Mouse (Mus musculus): Measurements from ENCODE around the gene Ptpn13. TPM values are rescaled to one million over a fixed set of nuclear protein-coding genes. Genes with fewer than 3 reads are reported as not detected.

Gene Ptpn13
- polyA plus RNA-seq, 1 experiment from 2014 or later: 10.8 TPM

DNA sequence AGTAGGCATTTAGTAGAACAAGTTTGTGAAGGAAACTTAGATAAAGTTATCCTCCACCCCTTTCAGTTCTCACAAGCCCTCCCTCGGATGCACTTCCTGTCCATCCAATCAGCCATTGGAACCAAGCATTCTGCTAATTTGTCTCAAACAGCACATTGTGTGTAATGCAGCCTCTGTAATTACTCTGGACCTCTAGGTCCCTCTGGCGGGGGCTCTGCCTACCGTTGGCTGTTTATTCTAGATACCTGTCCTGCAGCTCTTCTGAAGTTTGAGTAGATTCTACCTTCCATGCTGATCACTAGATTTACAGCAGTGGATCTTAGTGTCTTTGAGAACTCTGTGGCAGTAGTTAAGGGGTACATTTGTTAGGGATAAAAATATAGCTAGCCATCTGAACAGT is 109.5 kb downstream of the Ptpn13 start:
- H3K27ac ChIP-seq: no peak overlapping the region
- no peak overlapping the region for H3K4me3 ChIP-seq
- peaks cover 12% of the 10 kb centered on the region for H3K27me3 ChIP-seq
- H3K9ac ChIP-seq: no peak overlapping the region
- no peak overlapping the region for H3K4me2 ChIP-seq (replicated peaks)
- no peaks in the 10 kb centered on the region for H3K4me1 ChIP-seq
- no peak for ATAC-seq (ENCODE audit: low FRiP score, low read depth)
- WGBS: 74% methylated on average over 3 of the region's 3 CpGs
- peaks cover 17% of the 10 kb centered on the region for H3K36me3 ChIP-seq
- H3K9me3 ChIP-seq: no peaks in the 10 kb centered on the region

DNA sequence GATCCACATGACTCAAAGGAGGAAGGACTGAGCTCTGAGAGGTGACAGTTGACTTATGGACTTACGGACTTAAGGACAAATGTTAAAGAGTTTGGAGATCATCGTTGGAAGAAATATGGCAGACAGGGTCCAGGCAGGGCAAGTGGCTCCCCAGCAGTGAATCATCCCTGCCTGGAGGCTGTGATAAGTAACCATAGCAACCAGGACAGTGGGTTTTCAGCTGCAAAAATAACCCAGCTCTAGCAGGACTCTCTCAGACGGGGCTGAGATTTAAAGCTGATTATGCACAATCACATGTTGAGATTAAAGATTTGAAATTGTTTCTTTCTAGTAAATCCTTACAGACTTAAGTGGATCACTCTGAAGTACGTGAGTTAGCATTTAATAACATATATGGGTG is 112.4 kb downstream of the Ptpn13 start:
- no peak for ATAC-seq (ENCODE audit: low FRiP score, low read depth)
- H3K4me3 ChIP-seq: no peak overlapping the region
- WGBS: 79% methylated on average over 4 of the region's 4 CpGs
- H3K36me3 ChIP-seq: peaks cover 8% of the 10 kb centered on the region
- no peak overlapping the region for H3K9ac ChIP-seq
- H3K27me3 ChIP-seq: peaks cover 26% of the 10 kb centered on the region
- H3K9me3 ChIP-seq: no peaks in the 10 kb centered on the region
- H3K4me2 ChIP-seq (replicated peaks): no peak overlapping the region
- H3K27ac ChIP-seq: no peak overlapping the region
- peaks cover 13% of the 10 kb centered on the region for H3K4me1 ChIP-seq

DNA sequence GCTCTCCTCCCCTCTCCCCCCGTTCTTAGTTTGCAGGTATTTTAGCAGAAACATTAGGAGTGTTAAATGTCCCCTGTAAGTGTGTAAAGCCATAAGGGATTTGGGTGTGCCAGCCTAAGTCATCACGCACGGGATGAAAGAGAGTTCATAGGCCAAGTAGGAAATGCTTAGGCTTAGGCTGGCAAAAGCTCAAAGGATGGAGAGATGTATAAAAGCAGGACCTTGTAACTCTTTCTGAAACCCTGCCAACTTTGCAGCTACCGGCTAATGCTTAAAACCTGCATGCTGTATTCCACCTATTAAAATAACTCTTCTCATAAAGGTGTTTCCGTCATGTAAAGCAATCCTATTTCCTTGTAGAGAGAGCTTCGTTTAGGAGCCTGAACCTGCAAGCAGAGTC is 115.6 kb downstream of the Ptpn13 start:
- Histone ChIP-seq H3K4me3 (no peak overlapping the region), H3K4me1 (peaks cover 18% of the 10 kb centered on the region), H3K27me3 (peaks cover 37% of the 10 kb centered on the region), H3K9ac (no peak overlapping the region), H3K4me2 (replicated peaks) (peak overlapping the region; percentile 48), H3K9me3 (no peaks in the 10 kb centered on the region), H3K27ac (no peak overlapping the region), H3K36me3 (peaks cover 8% of the 10 kb centered on the region)
- WGBS: 28% methylated on average over 6 of the region's 6 CpGs
- ATAC-seq (ENCODE audit: low FRiP score, low read depth): peak; percentile 64

DNA sequence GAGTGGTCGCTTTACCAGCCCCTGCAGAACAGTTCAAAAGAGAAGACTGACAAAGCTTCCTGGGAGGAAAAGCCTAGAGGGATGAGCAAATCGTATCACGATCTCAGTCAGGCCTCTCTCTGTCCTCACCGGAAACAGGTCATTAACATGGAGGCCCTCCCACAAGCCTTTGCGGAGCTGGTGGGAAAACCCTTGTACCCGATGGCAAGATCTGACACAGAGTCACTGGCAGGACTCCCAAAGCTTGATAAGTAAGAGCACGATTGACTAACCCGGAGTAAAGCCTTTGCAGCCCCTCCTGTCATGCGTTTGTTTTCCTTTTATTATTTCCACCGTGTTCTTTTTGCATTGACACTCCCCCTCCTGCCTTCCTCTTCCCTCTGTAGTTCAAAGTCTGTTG is 116.1 kb downstream of the Ptpn13 start:
- WGBS: 64% methylated on average over 10 of the region's 10 CpGs
- no peak overlapping the region for H3K27ac ChIP-seq
- peaks cover 8% of the 10 kb centered on the region for H3K36me3 ChIP-seq
- ATAC-seq (ENCODE audit: low FRiP score, low read depth): no peak
- no peak overlapping the region for H3K9ac ChIP-seq
- H3K4me3 ChIP-seq: no peak overlapping the region
- peaks cover 37% of the 10 kb centered on the region for H3K27me3 ChIP-seq
- H3K4me1 ChIP-seq: peaks cover 18% of the 10 kb centered on the region
- no peaks in the 10 kb centered on the region for H3K9me3 ChIP-seq
- peak overlapping the region; percentile 48 for H3K4me2 ChIP-seq (replicated peaks)

DNA sequence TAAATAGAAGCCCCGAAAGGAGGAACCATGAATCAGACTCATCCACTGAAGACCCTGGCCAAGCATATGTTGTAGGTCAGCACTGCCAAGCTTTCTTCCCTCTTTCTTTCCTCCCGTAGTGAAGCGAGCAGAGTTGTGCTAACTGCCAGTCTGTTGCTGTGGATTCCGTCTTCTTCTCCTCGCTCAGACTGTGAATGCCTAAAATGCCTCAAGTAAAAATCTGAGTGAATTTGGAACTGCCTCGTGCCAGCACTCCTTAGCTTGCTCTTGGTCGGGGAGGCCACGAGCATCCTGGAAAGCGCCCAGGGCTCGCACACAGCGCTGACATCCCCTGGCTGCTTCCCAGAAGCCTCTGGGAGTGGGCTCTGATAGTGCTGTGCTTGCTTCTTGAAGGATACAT is 116.5 kb downstream of the Ptpn13 start:
- H3K9me3 ChIP-seq: no peaks in the 10 kb centered on the region
- peaks cover 8% of the 10 kb centered on the region for H3K36me3 ChIP-seq
- no peak for ATAC-seq (ENCODE audit: low FRiP score, low read depth)
- no peak overlapping the region for H3K4me2 ChIP-seq (replicated peaks)
- peaks cover 37% of the 10 kb centered on the region for H3K27me3 ChIP-seq
- H3K27ac ChIP-seq: no peak overlapping the region
- WGBS: 84% methylated on average over 11 of the region's 11 CpGs
- no peak overlapping the region for H3K4me3 ChIP-seq
- H3K4me1 ChIP-seq: peaks cover 18% of the 10 kb centered on the region
- no peak overlapping the region for H3K9ac ChIP-seq

DNA sequence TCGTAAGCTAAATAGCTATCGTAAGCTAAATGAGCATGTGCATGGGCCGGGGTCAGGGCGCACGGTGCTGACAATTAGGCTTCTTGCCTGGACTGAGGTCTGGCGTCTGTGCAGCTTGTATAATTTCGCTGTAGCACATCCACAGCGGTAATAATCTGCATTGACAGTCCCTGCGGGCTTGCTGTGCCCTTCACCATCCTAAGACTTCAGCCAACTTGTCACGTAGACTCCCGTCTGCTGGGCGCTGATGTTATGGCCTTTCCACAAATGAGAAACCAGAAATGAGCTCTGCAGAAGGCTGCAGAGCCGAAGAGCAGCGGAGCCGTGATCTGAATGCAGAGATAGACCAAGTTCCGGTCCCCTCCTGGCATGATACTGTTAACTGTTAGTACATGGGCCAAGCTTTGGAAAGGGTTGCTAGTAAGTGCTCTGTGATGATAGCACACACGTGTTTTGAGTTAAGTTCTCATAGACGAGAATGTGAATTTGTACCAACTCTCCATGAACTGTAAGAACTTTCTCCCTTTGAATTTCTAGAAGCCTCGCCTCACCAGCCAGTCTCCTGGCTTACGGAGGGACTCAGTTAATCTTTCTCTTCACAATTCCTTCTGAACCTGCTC is 120.5 kb downstream of the Ptpn13 start:
- H3K27ac ChIP-seq: no peak overlapping the region
- peaks cover 25% of the 10 kb centered on the region for H3K27me3 ChIP-seq
- H3K36me3 ChIP-seq: no peaks in the 10 kb centered on the region
- H3K4me2 ChIP-seq (replicated peaks): no peak overlapping the region
- 72% methylated on average over 20 of the region's 20 CpGs for WGBS
- H3K9me3 ChIP-seq: no peaks in the 10 kb centered on the region
- H3K9ac ChIP-seq: no peak overlapping the region
- H3K4me3 ChIP-seq: no peak overlapping the region
- H3K4me1 ChIP-seq: peaks cover 16% of the 10 kb centered on the region
- ATAC-seq (ENCODE audit: low FRiP score, low read depth): peak; percentile 48; the same call in 1 of the 2 replicates

DNA sequence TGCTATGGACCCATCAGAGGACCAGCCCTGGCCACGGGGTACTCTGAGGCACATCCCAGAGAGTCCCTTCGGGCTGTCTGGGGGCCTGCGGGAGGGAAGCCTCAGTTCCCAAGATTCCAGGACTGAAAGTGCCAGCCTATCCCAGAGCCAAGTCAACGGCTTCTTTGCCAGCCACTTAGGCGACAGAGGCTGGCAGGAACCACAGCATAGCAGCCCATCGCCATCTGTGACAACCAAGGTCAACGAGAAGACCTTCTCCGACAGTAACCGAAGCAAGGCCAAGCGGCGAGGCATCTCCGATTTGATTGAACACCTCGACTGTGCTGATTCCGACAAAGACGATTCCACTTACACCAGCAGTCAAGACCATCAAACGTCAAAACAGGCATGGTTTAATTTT is 129.8 kb downstream of the Ptpn13 start:
- H3K9me3 ChIP-seq: no peaks in the 10 kb centered on the region
- no peaks in the 10 kb centered on the region for H3K4me1 ChIP-seq
- WGBS: 92% methylated on average over 16 of the region's 16 CpGs
- H3K9ac ChIP-seq: no peak overlapping the region
- peaks cover 38% of the 10 kb centered on the region for H3K36me3 ChIP-seq
- no peak overlapping the region for H3K4me3 ChIP-seq
- no peak overlapping the region for H3K27ac ChIP-seq
- no peaks in the 10 kb centered on the region for H3K27me3 ChIP-seq
- H3K4me2 ChIP-seq (replicated peaks): no peak overlapping the region
- ATAC-seq (ENCODE audit: low FRiP score, low read depth): no peak

DNA sequence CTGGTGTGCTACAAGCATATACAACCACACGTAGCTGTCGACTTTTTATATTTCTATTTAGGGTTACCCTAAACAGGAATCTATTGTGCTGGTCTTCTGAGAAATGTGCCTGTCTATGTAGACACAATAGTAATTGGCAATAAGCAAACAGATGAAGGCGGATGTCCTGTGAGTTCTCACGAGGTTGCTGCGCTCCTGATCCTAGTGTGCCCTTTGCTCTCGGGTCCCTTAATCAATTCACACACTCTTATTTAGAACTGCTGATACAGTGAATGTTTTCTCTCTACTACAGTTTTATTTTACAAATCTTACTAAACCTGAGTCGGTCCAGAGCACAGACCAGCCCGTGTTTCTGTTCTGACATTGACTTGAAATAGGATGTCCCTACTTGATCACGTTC is 135.6 kb downstream of the Ptpn13 start:
- H3K27ac ChIP-seq: no peak overlapping the region
- 90% methylated on average over 9 of the region's 9 CpGs for WGBS

DNA sequence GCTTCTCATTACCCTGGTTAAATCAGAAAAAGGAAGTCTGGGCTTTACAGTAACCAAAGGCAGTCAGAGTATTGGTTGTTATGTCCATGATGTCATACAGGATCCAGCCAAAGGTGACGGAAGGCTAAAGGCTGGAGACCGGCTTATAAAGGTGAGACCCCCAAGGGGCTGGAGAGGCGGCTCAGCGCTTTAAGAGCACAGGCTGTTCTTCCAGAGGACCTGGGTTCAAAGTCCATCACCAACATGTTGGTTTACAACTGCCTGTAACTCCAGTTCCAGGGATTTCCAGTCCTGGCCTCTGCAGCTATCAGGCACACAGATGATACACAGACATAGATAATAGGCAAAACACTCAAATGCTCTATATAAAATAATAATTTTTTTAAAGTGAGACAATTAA is 143.0 kb downstream of the Ptpn13 start:
- H3K9ac ChIP-seq: no peak overlapping the region
- H3K36me3 ChIP-seq: peaks cover 25% of the 10 kb centered on the region
- H3K4me2 ChIP-seq (replicated peaks): no peak overlapping the region
- WGBS: 86% methylated on average over 4 of the region's 4 CpGs
- ATAC-seq (ENCODE audit: low FRiP score, low read depth): no peak
- no peaks in the 10 kb centered on the region for H3K4me1 ChIP-seq
- H3K4me3 ChIP-seq: no peak overlapping the region
- H3K27ac ChIP-seq: no peak overlapping the region
- no peaks in the 10 kb centered on the region for H3K9me3 ChIP-seq
- H3K27me3 ChIP-seq: no peaks in the 10 kb centered on the region

More for the DNA sequence above, 135.6 kb downstream of the Ptpn13 start:
- H3K4me2 ChIP-seq (replicated peaks): no peak overlapping the region
- H3K4me1 ChIP-seq: no peaks in the 10 kb centered on the region
- H3K36me3 ChIP-seq: peaks cover 53% of the 10 kb centered on the region
- H3K27me3 ChIP-seq: no peaks in the 10 kb centered on the region
- no peak for ATAC-seq (ENCODE audit: low FRiP score, low read depth)
- H3K9ac ChIP-seq: no peak overlapping the region
- 0 out of 2 replicates have a peak, but pooled peaks cover 4% of the 10 kb centered on the region for H3K9me3 ChIP-seq
- H3K4me3 ChIP-seq: no peak overlapping the region

DNA sequence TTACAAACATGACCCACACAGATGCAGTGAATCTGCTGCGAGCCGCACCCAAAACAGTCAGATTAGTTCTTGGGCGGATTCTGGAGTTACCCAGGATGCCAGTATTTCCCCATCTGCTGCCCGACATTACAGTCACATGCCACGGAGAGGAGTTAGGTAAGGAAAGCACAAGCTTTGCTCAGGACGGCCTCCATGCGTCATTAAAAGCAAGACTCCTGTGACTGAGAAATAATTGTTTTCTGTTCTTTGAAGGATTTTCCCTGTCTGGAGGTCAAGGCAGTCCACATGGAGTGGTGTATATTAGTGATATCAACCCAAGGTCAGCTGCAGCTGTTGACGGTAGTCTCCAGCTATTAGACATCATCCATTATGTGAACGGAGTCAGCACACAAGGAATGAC is 144.5 kb downstream of the Ptpn13 start:
- no peaks in the 10 kb centered on the region for H3K27me3 ChIP-seq
- peaks cover 18% of the 10 kb centered on the region for H3K36me3 ChIP-seq
- no peak for ATAC-seq (ENCODE audit: low FRiP score, low read depth)
- no peak overlapping the region for H3K4me3 ChIP-seq
- H3K27ac ChIP-seq: no peak overlapping the region
- H3K4me1 ChIP-seq: no peaks in the 10 kb centered on the region
- no peak overlapping the region for H3K4me2 ChIP-seq (replicated peaks)
- H3K9me3 ChIP-seq: no peaks in the 10 kb centered on the region
- H3K9ac ChIP-seq: no peak overlapping the region
- 89% methylated on average over 9 of the region's 9 CpGs for WGBS

DNA sequence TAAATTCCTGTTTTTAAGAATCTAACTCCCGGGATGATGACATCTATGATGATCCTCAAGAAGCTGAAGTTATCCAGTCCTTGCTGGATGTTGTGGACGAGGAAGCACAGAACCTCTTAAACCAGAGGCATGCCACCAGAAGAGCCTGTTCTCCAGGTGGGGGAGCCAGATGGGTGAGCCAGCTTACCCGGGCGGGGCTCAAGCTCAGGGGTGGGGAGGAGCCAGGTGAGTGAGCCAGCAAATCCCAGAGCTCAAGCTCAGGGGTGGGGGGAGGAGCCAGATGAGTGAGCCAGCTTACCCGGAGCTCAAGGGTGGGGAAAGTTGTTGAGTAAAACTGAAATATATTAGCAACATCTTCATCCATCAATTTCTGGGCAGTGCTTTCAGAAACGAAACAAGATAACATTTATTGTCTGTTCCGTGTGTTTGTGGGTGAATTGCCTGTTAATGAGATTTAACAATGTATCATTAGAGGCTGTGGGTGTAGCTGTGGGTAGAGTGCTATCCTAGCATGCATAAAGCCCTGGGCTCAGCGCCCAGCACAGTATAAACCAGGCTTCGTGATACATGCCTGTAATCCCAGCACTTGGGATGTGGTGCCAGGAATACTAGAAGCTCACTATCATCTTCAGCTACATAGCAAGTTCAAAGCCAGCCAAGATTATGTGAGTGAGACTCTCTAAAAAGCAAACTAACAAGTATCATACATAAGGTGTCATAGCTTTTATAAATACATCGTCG is 154.9 kb downstream of the Ptpn13 start:
- WGBS: 65% methylated on average over 11 of the region's 11 CpGs
- H3K9ac ChIP-seq: no peak overlapping the region
- no peaks in the 10 kb centered on the region for H3K4me1 ChIP-seq
- ATAC-seq (ENCODE audit: low FRiP score, low read depth): no peak; the same call in 1 of the 2 replicates
- peaks cover 9% of the 10 kb centered on the region for H3K36me3 ChIP-seq
- no peak overlapping the region for H3K4me3 ChIP-seq
- H3K27me3 ChIP-seq: no peaks in the 10 kb centered on the region
- no peak overlapping the region for H3K27ac ChIP-seq
- no peak overlapping the region for H3K4me2 ChIP-seq (replicated peaks)
- H3K9me3 ChIP-seq: no peaks in the 10 kb centered on the region

DNA sequence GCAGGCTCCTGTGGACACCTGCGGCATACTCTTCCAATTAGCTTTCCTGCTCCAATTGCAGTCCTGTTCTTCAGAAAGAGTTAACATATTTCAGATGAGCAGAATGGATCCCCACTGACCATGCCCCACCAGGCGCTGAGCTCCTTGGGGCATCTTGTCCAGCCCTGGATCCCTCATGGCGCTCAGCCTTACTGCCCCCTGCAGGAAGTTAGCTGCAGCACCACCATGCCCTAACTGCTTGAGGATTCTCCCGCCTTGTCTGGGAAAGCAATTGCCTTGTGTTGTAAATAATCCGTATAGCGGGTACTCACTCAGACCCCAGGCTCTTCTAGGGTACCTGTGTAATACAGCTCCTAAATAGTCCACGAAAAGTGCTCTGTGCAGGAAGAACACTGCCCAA is 162.2 kb downstream of the Ptpn13 start:
- Histone ChIP-seq H3K9me3 (no peaks in the 10 kb centered on the region), H3K4me2 (replicated peaks) (no peak overlapping the region), H3K4me1 (no peaks in the 10 kb centered on the region), H3K36me3 (peaks cover 20% of the 10 kb centered on the region), H3K27me3 (no peaks in the 10 kb centered on the region), H3K9ac (no peak overlapping the region), H3K27ac (no peak overlapping the region), H3K4me3 (no peak overlapping the region)
- no peak for ATAC-seq (ENCODE audit: low FRiP score, low read depth)
- WGBS: 72% methylated on average over 7 of the region's 7 CpGs

DNA sequence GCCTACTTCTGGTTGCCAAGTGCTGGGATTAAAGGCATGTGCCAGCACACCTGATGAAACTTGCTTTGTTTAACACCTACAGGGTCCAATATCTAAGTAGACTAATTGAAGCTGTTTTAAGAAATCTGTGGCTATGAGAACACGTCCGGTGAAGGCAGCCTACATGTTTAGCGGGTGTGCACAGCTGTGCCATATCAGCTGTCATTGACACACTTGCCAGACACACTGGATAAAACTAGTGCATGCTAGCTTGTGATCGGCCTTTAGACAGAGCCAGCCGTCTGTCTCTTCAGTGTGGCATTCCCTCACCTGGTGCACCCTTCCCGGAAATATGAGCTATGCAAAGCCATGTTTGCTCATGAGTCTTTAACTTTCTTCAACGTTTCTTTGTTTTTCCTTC is 166.9 kb downstream of the Ptpn13 start:
- Histone ChIP-seq H3K27ac (no peak overlapping the region), H3K36me3 (peaks cover 20% of the 10 kb centered on the region), H3K4me1 (peaks cover 16% of the 10 kb centered on the region), H3K9me3 (no peaks in the 10 kb centered on the region), H3K9ac (no peak overlapping the region), H3K4me2 (replicated peaks) (no peak overlapping the region), H3K4me3 (no peak overlapping the region), H3K27me3 (no peaks in the 10 kb centered on the region)
- WGBS: 74% methylated on average over 7 of the region's 7 CpGs
- no peak for ATAC-seq (ENCODE audit: low FRiP score, low read depth)

Measured in limb, embryonic 13.5 days (tissue).